Mouse (Mus musculus) hindbrain, embryonic 10.5 days (tissue): ENCODE data around the gene Pus10. TPM values are rescaled to one million over a fixed set of nuclear protein-coding genes. Genes with fewer than 3 reads are reported as not detected.

Source experiments
- DNase-seq: peaks from one replicate; pipeline ENCODE4 v3.0.0-alpha.2; 2017; ENCODE audit warnings: low spot score
- H3K27ac ChIP-seq: fragments of 300-500 bp; sonication (generic); 2 replicates; pipeline ENCODE4 v1.5.1; 2016; ENCODE audit warnings: mild to moderate bottlenecking, moderate library complexity
- H3K27me3 ChIP-seq: fragments of 300-500 bp; sonication (generic); 2 replicates; pipeline ENCODE4 v1.6.1; 2016; ENCODE audit warnings: mild to moderate bottlenecking; ENCODE audit not compliant: poor library complexity, insufficient read depth, severe bottlenecking
- H3K36me3 ChIP-seq: fragments of 300-500 bp; sonication (generic); 2 replicates; pipeline ENCODE4 v1.6.1; 2016; ENCODE audit warnings: mild to moderate bottlenecking, moderate library complexity
- H3K4me1 ChIP-seq: fragments of 300-500 bp; sonication (generic); replicated peaks from 2 replicates; pipeline ENCODE4 v1.6.1; 2016; ENCODE audit warnings: mild to moderate bottlenecking
- H3K4me3 ChIP-seq: fragments of 300-500 bp; sonication (generic); 2 replicates; pipeline ENCODE4 v1.5.1; 2016; ENCODE audit warnings: mild to moderate bottlenecking, moderate library complexity
- H3K9me3 ChIP-seq: fragments of 300-500 bp; sonication (generic); 2 replicates; pipeline ENCODE4 v1.6.1; 2016; ENCODE audit warnings: mild to moderate bottlenecking, moderate library complexity
- WGBS: fragments of 180-500 bp; shearing (Covaris S2); methylation state at CpG from one replicate; pipeline ENCODE4 v1.1.7; 2016; 5-methylcytosine and 5-hydroxymethylcytosine counted together
- polyA plus RNA-seq: library from polyadenylated mRNA; unstranded; fragments of >200 nt; fragmentation: Nextera tagmentation; extraction: Ambion mirVana; gene quantifications from 2 replicates; pipeline ENCODE4 v1.2.1, GENCODE M21; 2016

The Pus10 gene
- polyA plus RNA-seq, 1 experiment from 2014 or later: 17.7 TPM

- 88% methylated on average over 7 of the region's 7 CpGs for WGBS
- peaks cover 58% of the 10 kb centered on the region for H3K36me3 ChIP-seq
- no peak for DNase-seq
- no peaks in the 10 kb centered on the region for H3K27me3 ChIP-seq
- no peak overlapping the region for H3K4me3 ChIP-seq
- H3K9me3 ChIP-seq: no peaks in the 10 kb centered on the region
- no peaks in the 10 kb centered on the region for H3K4me1 ChIP-seq
- no peak overlapping the region for H3K27ac ChIP-seq
These were observed 39.3 kb downstream of the Pus10 start for GRCm38 (mm10) chr11:23704604-23705294.

GRCm38 (mm10) chr11:23712299-23712698, 46.8 kb downstream of the Pus10 start:
- WGBS: 97% methylated on average over 3 of the region's 3 CpGs
- Histone ChIP-seq H3K9me3 (no peaks in the 10 kb centered on the region), H3K4me3 (no peak overlapping the region), H3K4me1 (no peaks in the 10 kb centered on the region), H3K36me3 (peaks cover 98% of the 10 kb centered on the region), H3K27me3 (no peaks in the 10 kb centered on the region), H3K27ac (no peak overlapping the region)
- no peak for DNase-seq

GRCm38 (mm10) chr11:23718856-23719255, 53.4 kb downstream of the Pus10 start:
- H3K9me3 ChIP-seq: no peaks in the 10 kb centered on the region
- no peak for DNase-seq
- 97% methylated on average over 2 of the region's 2 CpGs for WGBS
- no peaks in the 10 kb centered on the region for H3K27me3 ChIP-seq
- H3K36me3 ChIP-seq: peaks cover 95% of the 10 kb centered on the region
- peaks cover 8% of the 10 kb centered on the region for H3K4me1 ChIP-seq
- H3K4me3 ChIP-seq: no peak overlapping the region
- no peak overlapping the region for H3K27ac ChIP-seq

GRCm38 (mm10) chr11:23719825-23720224, 54.4 kb downstream of the Pus10 start:
- Histone ChIP-seq H3K27ac (no peak overlapping the region), H3K36me3 (peaks cover 86% of the 10 kb centered on the region), H3K27me3 (no peaks in the 10 kb centered on the region), H3K4me1 (peaks cover 8% of the 10 kb centered on the region), H3K9me3 (no peaks in the 10 kb centered on the region), H3K4me3 (no peak overlapping the region)
- DNase-seq: no peak
- WGBS: 88% methylated on average over 3 of the region's 3 CpGs

GRCm38 (mm10) chr11:23722326-23722725, 56.9 kb downstream of the Pus10 start:
- Histone ChIP-seq H3K4me3 (no peak overlapping the region), H3K27me3 (no peaks in the 10 kb centered on the region), H3K9me3 (no peaks in the 10 kb centered on the region), H3K4me1 (peaks cover 8% of the 10 kb centered on the region), H3K27ac (no peak overlapping the region), H3K36me3 (peaks cover 87% of the 10 kb centered on the region)
- DNase-seq: no peak
- 17% methylated on average over 2 of the region's 2 CpGs for WGBS

- H3K27me3 ChIP-seq: no peaks in the 10 kb centered on the region
- H3K27ac ChIP-seq: no peak overlapping the region
- no peaks in the 10 kb centered on the region for H3K9me3 ChIP-seq
- H3K4me3 ChIP-seq: no peak overlapping the region
- 95% methylated on average over 2 of the region's 2 CpGs for WGBS
- peaks cover 8% of the 10 kb centered on the region for H3K4me1 ChIP-seq
- DNase-seq: no peak
- peaks cover 87% of the 10 kb centered on the region for H3K36me3 ChIP-seq
These were observed 60.4 kb downstream of the Pus10 start for GRCm38 (mm10) chr11:23725850-23726249.

- 95% methylated on average over 2 of the region's 2 CpGs for WGBS
These were observed 61.0 kb downstream of the Pus10 start for GRCm38 (mm10) chr11:23726441-23726840.

GRCm38 (mm10) chr11:23728186-23728585, 62.7 kb downstream of the Pus10 start:
- H3K4me1 ChIP-seq: no peaks in the 10 kb centered on the region
- no peak overlapping the region for H3K27ac ChIP-seq
- peaks cover 79% of the 10 kb centered on the region for H3K36me3 ChIP-seq
- H3K4me3 ChIP-seq: no peak overlapping the region
- no peaks in the 10 kb centered on the region for H3K27me3 ChIP-seq
- no peak for DNase-seq
- no peaks in the 10 kb centered on the region for H3K9me3 ChIP-seq
- 89% methylated on average over 2 of the region's 2 CpGs for WGBS

More at GRCm38 (mm10) chr11:23726441-23726840, 61.0 kb downstream of the Pus10 start:
- Histone ChIP-seq H3K27me3 (no peaks in the 10 kb centered on the region), H3K9me3 (no peaks in the 10 kb centered on the region), H3K4me1 (peaks cover 8% of the 10 kb centered on the region), H3K4me3 (no peak overlapping the region), H3K36me3 (peaks cover 87% of the 10 kb centered on the region), H3K27ac (no peak overlapping the region)
- DNase-seq: no peak

GRCm38 (mm10) chr11:23730120-23730519, 64.6 kb downstream of the Pus10 start:
- H3K27me3 ChIP-seq: no peaks in the 10 kb centered on the region
- H3K4me3 ChIP-seq: no peak overlapping the region
- peaks cover 85% of the 10 kb centered on the region for H3K36me3 ChIP-seq
- no peak for DNase-seq
- no peaks in the 10 kb centered on the region for H3K4me1 ChIP-seq
- no peaks in the 10 kb centered on the region for H3K9me3 ChIP-seq
- WGBS: 94% methylated on average over 4 of the region's 4 CpGs
- no peak overlapping the region for H3K27ac ChIP-seq

- no peak for DNase-seq
- H3K4me3 ChIP-seq: no peak overlapping the region
- H3K27ac ChIP-seq: no peak overlapping the region
- H3K9me3 ChIP-seq: no peaks in the 10 kb centered on the region
- peaks cover 59% of the 10 kb centered on the region for H3K36me3 ChIP-seq
- no peaks in the 10 kb centered on the region for H3K4me1 ChIP-seq
- no peaks in the 10 kb centered on the region for H3K27me3 ChIP-seq
- 84% methylated on average over 1 of the region's 1 CpGs for WGBS
These were observed 67.4 kb downstream of the Pus10 start for GRCm38 (mm10) chr11:23732840-23733239.

GRCm38 (mm10) chr11:23734749-23735286, 69.3 kb downstream of the Pus10 start:
- H3K4me3 ChIP-seq: no peak overlapping the region
- H3K27me3 ChIP-seq: no peaks in the 10 kb centered on the region
- H3K27ac ChIP-seq: no peak overlapping the region
- no peaks in the 10 kb centered on the region for H3K4me1 ChIP-seq
- H3K9me3 ChIP-seq: no peaks in the 10 kb centered on the region
- DNase-seq: no peak
- 91% methylated on average over 6 of the region's 6 CpGs for WGBS
- peaks cover 39% of the 10 kb centered on the region for H3K36me3 ChIP-seq

- no peak for DNase-seq
- Histone ChIP-seq H3K27ac (no peak overlapping the region), H3K27me3 (no peaks in the 10 kb centered on the region)
These were observed 70.5 kb downstream of the Pus10 start for GRCm38 (mm10) chr11:23735820-23736470.

GRCm38 (mm10) chr11:23740895-23741294, 75.4 kb downstream of the Pus10 start:
- Histone ChIP-seq H3K9me3 (no peaks in the 10 kb centered on the region), H3K36me3 (0 out of 2 replicates have a peak, but pooled peaks cover 4% of the 10 kb centered on the region), H3K27me3 (no peaks in the 10 kb centered on the region), H3K27ac (no peak overlapping the region), H3K4me1 (no peaks in the 10 kb centered on the region), H3K4me3 (no peak overlapping the region)
- no peak for DNase-seq
- WGBS: 81% methylated on average over 4 of the region's 4 CpGs

More at GRCm38 (mm10) chr11:23735820-23736470, 70.5 kb downstream of the Pus10 start:
- H3K4me1 ChIP-seq: no peaks in the 10 kb centered on the region
- no peak overlapping the region for H3K4me3 ChIP-seq
- peaks cover 27% of the 10 kb centered on the region for H3K36me3 ChIP-seq
- no peaks in the 10 kb centered on the region for H3K9me3 ChIP-seq
